Mouse (Mus musculus) limb, embryonic 15.5 days (tissue): ENCODE measurements at regions not wholly inside any gene's neighbourhood (a gene's known extent, or its start where the extent isn't known, plus 50 kb on each side); places are given as distances from the start of the nearest gene placed in this dataset.
A peak's percentile ranks its signal among the peaks of the same experiment; 100 is the strongest.
"Not testable (repeated sequence)": the region's sequence is repeated elsewhere in the genome, so short reads cannot be mapped to it uniquely, and the experiment has no call there.

ENCODE experiments used
- ATAC-seq: fragments of 200-750 bp; cut with Nextera tagmentation; 2 replicates; pipeline ENCODE4 v1.8.0; 2017; ENCODE audit warnings: low read depth, moderate TSS enrichment; ENCODE audit not compliant: insufficient number of reproducible peaks, low FRiP score, low TSS enrichment
- H3K27ac ChIP-seq: fragments of 300-500 bp; sonication (generic); 2 replicates; pipeline ENCODE4 v1.5.1; 2015; ENCODE audit warnings: moderate library complexity, mild to moderate bottlenecking, inconsistent platforms
- H3K27me3 ChIP-seq: fragments of 300-500 bp; sonication (generic); 2 replicates; pipeline ENCODE4 v1.6.1; 2015; ENCODE audit warnings: inconsistent platforms
- H3K36me3 ChIP-seq: fragments of 300-500 bp; sonication (generic); 2 replicates; pipeline ENCODE4 v1.6.1; 2015; ENCODE audit warnings: inconsistent platforms
- H3K4me1 ChIP-seq: fragments of 300-500 bp; sonication (generic); 2 replicates; pipeline ENCODE4 v1.6.1; 2015; ENCODE audit warnings: inconsistent platforms
- H3K4me2 ChIP-seq: fragments of 300-500 bp; sonication (generic); 2 replicates; pipeline ENCODE4 v1.6.1; 2015; ENCODE audit warnings: mild to moderate bottlenecking, inconsistent platforms
- H3K4me3 ChIP-seq: fragments of 300-500 bp; sonication (generic); 2 replicates; pipeline ENCODE4 v1.5.1; 2015; ENCODE audit warnings: mild to moderate bottlenecking, inconsistent platforms
- H3K9ac ChIP-seq: fragments of 300-500 bp; sonication (generic); 2 replicates; pipeline ENCODE4 v1.6.1; 2015; ENCODE audit warnings: inconsistent platforms
- H3K9me3 ChIP-seq: fragments of 300-500 bp; sonication (generic); 2 replicates; pipeline ENCODE4 v1.6.1; 2016; ENCODE audit warnings: inconsistent platforms
- WGBS: fragments of 180-500 bp; shearing (Covaris S2); methylation state at CpG from one replicate; pipeline ENCODE4 v1.1.7; 2015; 5-methylcytosine and 5-hydroxymethylcytosine counted together

- H3K9me3 ChIP-seq: no peaks in the 10 kb centered on the region
- 30% methylated on average over 3 of the region's 3 CpGs for WGBS
- H3K36me3 ChIP-seq: no peaks in the 10 kb centered on the region
- H3K4me2 ChIP-seq: no peak overlapping the region
- H3K4me1 ChIP-seq: peaks cover 19% of the 10 kb centered on the region
- no peaks in the 10 kb centered on the region for H3K27me3 ChIP-seq
- no peak overlapping the region for H3K27ac ChIP-seq
- no peak for ATAC-seq
- H3K4me3 ChIP-seq: no peak overlapping the region
- H3K9ac ChIP-seq: no peak overlapping the region
Measured at GRCm38 (mm10) chr10:20841430-20842040, 110.8 kb upstream of the Ahi1 start.

GRCm38 (mm10) chr10:20838685-20839425 is 113.5 kb upstream of the Ahi1 start:
- Histone ChIP-seq H3K9ac (no peak overlapping the region), H3K36me3 (no peaks in the 10 kb centered on the region), H3K9me3 (no peaks in the 10 kb centered on the region), H3K4me1 (peaks cover 19% of the 10 kb centered on the region), H3K27me3 (no peaks in the 10 kb centered on the region), H3K4me2 (no peak overlapping the region), H3K27ac (peak overlapping the region; percentile 77), H3K4me3 (no peak overlapping the region)
- ATAC-seq: peak; percentile 44; the same call in 1 of the 2 replicates
- WGBS: 46% methylated on average over 8 of the region's 8 CpGs

- not testable (repeated sequence) for H3K9me3 ChIP-seq, H3K4me3 ChIP-seq, ATAC-seq, H3K36me3 ChIP-seq, H3K9ac ChIP-seq, H3K27ac ChIP-seq, H3K4me2 ChIP-seq, H3K27me3 ChIP-seq
- 75% methylated on average over 4 of the region's 4 CpGs for WGBS
- peaks cover 15% of the 10 kb centered on the region for H3K4me1 ChIP-seq
Measured at GRCm38 (mm10) chr10:20836816-20837215, 111.9 kb upstream of the Pde7b start.

- WGBS: 86% methylated on average over 11 of the region's 11 CpGs
- no peak overlapping the region for H3K4me2 ChIP-seq
- H3K9ac ChIP-seq: no peak overlapping the region
- no peaks in the 10 kb centered on the region for H3K9me3 ChIP-seq
- peaks cover 15% of the 10 kb centered on the region for H3K4me1 ChIP-seq
- H3K36me3 ChIP-seq: no peaks in the 10 kb centered on the region
- H3K4me3 ChIP-seq: no peak overlapping the region
- no peaks in the 10 kb centered on the region for H3K27me3 ChIP-seq
- H3K27ac ChIP-seq: no peak overlapping the region
- ATAC-seq: no peak
Measured at GRCm38 (mm10) chr10:20834806-20835575, 110.1 kb upstream of the Pde7b start.

GRCm38 (mm10) chr10:20828304-20828703 is 103.4 kb upstream of the Pde7b start:
- no peaks in the 10 kb centered on the region for H3K27me3 ChIP-seq
- H3K4me1 ChIP-seq: no peaks in the 10 kb centered on the region
- ATAC-seq: no peak

GRCm38 (mm10) chr10:20827473-20827872 is 102.6 kb upstream of the Pde7b start:
- ATAC-seq: no peak
- Histone ChIP-seq H3K36me3 (no peaks in the 10 kb centered on the region), H3K9ac (no peak overlapping the region)

More at GRCm38 (mm10) chr10:20828304-20828703, 103.4 kb upstream of the Pde7b start:
- WGBS: 47% methylated on average over 1 of the region's 1 CpGs
- Histone ChIP-seq H3K9ac (no peak overlapping the region), H3K4me2 (no peak overlapping the region), H3K4me3 (no peak overlapping the region), H3K36me3 (no peaks in the 10 kb centered on the region), H3K9me3 (no peaks in the 10 kb centered on the region), H3K27ac (no peak overlapping the region)

GRCm38 (mm10) chr10:20818548-20818947 is 93.7 kb upstream of the Pde7b start:
- ATAC-seq: no peak

More at GRCm38 (mm10) chr10:20827473-20827872, 102.6 kb upstream of the Pde7b start:
- no peaks in the 10 kb centered on the region for H3K4me1 ChIP-seq
- no peak overlapping the region for H3K4me2 ChIP-seq
- no peaks in the 10 kb centered on the region for H3K27me3 ChIP-seq
- H3K4me3 ChIP-seq: no peak overlapping the region
- no peaks in the 10 kb centered on the region for H3K9me3 ChIP-seq
- H3K27ac ChIP-seq: no peak overlapping the region

GRCm38 (mm10) chr10:20799792-20800191 is 74.9 kb upstream of the Pde7b start:
- Histone ChIP-seq H3K9me3 (no peaks in the 10 kb centered on the region), H3K4me3 (no peak overlapping the region), H3K9ac (no peak overlapping the region), H3K36me3 (no peaks in the 10 kb centered on the region), H3K4me1 (no peaks in the 10 kb centered on the region), H3K27me3 (no peaks in the 10 kb centered on the region), H3K4me2 (no peak overlapping the region), H3K27ac (no peak overlapping the region)
- WGBS: 61% methylated on average over 7 of the region's 7 CpGs
- no peak for ATAC-seq

More at GRCm38 (mm10) chr10:20818548-20818947, 93.7 kb upstream of the Pde7b start:
- no peak overlapping the region for H3K4me2 ChIP-seq
- no peaks in the 10 kb centered on the region for H3K36me3 ChIP-seq
- H3K27me3 ChIP-seq: no peaks in the 10 kb centered on the region
- H3K4me3 ChIP-seq: no peak overlapping the region
- WGBS: 26% methylated on average over 4 of the region's 4 CpGs
- no peaks in the 10 kb centered on the region for H3K4me1 ChIP-seq
- no peak overlapping the region for H3K27ac ChIP-seq
- H3K9ac ChIP-seq: no peak overlapping the region
- H3K9me3 ChIP-seq: no peaks in the 10 kb centered on the region

GRCm38 (mm10) chr10:20798400-20798799 is 73.5 kb upstream of the Pde7b start:
- ATAC-seq: no peak
- Histone ChIP-seq H3K9ac (no peak overlapping the region), H3K27me3 (no peaks in the 10 kb centered on the region), H3K4me3 (no peak overlapping the region), H3K9me3 (no peaks in the 10 kb centered on the region), H3K27ac (no peak overlapping the region), H3K4me1 (no peaks in the 10 kb centered on the region), H3K4me2 (no peak overlapping the region), H3K36me3 (no peaks in the 10 kb centered on the region)
- WGBS: 93% methylated on average over 2 of the region's 2 CpGs

GRCm38 (mm10) chr10:20793956-20794355 is 69.1 kb upstream of the Pde7b start:
- WGBS: 79% methylated on average over 6 of the region's 6 CpGs
- Histone ChIP-seq H3K36me3 (no peaks in the 10 kb centered on the region), H3K4me2 (no peak overlapping the region), H3K9me3 (no peaks in the 10 kb centered on the region), H3K9ac (no peak overlapping the region), H3K4me1 (no peaks in the 10 kb centered on the region), H3K27ac (no peak overlapping the region), H3K4me3 (no peak overlapping the region), H3K27me3 (no peaks in the 10 kb centered on the region)
- ATAC-seq: no peak

- Histone ChIP-seq H3K9ac (no peak overlapping the region), H3K27me3 (no peaks in the 10 kb centered on the region), H3K27ac (no peak overlapping the region), H3K9me3 (no peaks in the 10 kb centered on the region), H3K36me3 (no peaks in the 10 kb centered on the region), H3K4me3 (no peak overlapping the region), H3K4me1 (0 out of 2 replicates have a peak, but pooled peaks cover 3% of the 10 kb centered on the region), H3K4me2 (no peak overlapping the region)
- WGBS: 79% methylated on average over 1 of the region's 1 CpGs
- ATAC-seq: no peak
Measured at GRCm38 (mm10) chr10:20780946-20781345, 56.1 kb upstream of the Pde7b start.
